Mouse (Mus musculus): ENCODE measurements at regions not wholly inside any gene's neighbourhood (a gene's known extent, or its start where the extent isn't known, plus 50 kb on each side); places are given as distances from the start of the nearest gene placed in this dataset.

GRCm38 (mm10) chr14:58687814-58688213, 454.9 kb downstream of the 1700129C05Rik start:
- no peak for DNase-seq (ENCODE audit: low read depth, low spot score)

- no peak for DNase-seq (ENCODE audit: low read depth, low spot score)
These were observed 463.9 kb downstream of the 1700129C05Rik start for GRCm38 (mm10) chr14:58678781-58679180.

- no peak for DNase-seq (ENCODE audit: low read depth, low spot score)
These were observed 464.5 kb downstream of the 1700129C05Rik start for GRCm38 (mm10) chr14:58678126-58678656.

- DNase-seq (ENCODE audit: low read depth, low spot score): no peak
These were observed 467.5 kb downstream of the 1700129C05Rik start for GRCm38 (mm10) chr14:58675146-58675545.

DNA sequence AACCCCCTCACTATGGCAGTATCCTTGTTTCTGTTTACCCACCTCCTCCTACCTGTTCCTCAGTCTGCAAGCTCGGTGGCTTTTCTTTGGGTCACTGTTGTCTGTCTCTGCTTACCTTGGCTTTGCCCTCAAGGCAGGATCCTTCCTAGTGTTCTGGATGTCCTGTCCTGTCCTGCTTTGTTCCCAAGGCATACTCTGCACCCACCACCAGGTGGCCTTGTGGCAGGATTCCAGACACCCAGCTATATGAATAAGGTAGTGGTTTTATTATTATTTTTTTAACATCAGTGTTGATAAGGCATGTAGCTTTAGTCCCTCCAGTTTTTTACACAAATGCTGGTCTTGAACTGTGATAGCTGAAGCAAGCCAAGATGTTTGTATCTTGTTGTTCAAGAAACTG, 478.7 kb downstream of the 1700129C05Rik start:
- no peak for DNase-seq (ENCODE audit: low read depth, low spot score)

- no peak for DNase-seq (ENCODE audit: low read depth, low spot score)
These were observed 480.1 kb downstream of the 1700129C05Rik start for GRCm38 (mm10) chr14:58662601-58663000.

- DNase-seq (ENCODE audit: low read depth, low spot score): no peak
These were observed 481.3 kb downstream of the 1700129C05Rik start for GRCm38 (mm10) chr14:58661416-58661815.

- DNase-seq (ENCODE audit: low read depth, low spot score): no peak
These were observed 485.4 kb downstream of the 1700129C05Rik start for GRCm38 (mm10) chr14:58657263-58657662.

- no peak for DNase-seq (ENCODE audit: low read depth, low spot score)
These were observed 485.8 kb downstream of the 1700129C05Rik start for GRCm38 (mm10) chr14:58656935-58657238.

GRCm38 (mm10) chr14:58656212-58656934, 486.3 kb downstream of the 1700129C05Rik start:
- DNase-seq (ENCODE audit: low read depth, low spot score): no peak

GRCm38 (mm10) chr14:58653026-58653425, 489.7 kb downstream of the 1700129C05Rik start:
- no peak for DNase-seq (ENCODE audit: low read depth, low spot score)

DNA sequence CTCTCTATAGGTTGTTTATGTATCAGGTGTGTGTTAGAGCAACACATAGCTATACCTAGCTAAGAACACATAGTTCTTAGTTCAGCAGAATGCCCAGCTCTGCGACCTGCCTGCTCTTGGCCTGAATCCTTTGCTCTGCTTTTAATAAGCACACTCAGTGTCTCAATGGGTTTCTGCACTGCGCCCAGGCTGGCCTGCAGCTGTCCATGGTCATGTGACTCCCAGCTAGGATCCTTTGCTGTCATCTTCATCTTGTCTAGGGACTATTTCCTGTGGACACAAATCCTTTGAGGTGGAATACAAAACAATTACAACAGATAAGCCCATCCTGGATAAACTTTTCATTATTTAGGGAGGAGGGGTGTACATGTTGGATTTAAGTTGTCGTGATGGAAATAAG, 490.7 kb downstream of the 1700129C05Rik start:
- DNase-seq (ENCODE audit: low read depth, low spot score): no peak

DNA sequence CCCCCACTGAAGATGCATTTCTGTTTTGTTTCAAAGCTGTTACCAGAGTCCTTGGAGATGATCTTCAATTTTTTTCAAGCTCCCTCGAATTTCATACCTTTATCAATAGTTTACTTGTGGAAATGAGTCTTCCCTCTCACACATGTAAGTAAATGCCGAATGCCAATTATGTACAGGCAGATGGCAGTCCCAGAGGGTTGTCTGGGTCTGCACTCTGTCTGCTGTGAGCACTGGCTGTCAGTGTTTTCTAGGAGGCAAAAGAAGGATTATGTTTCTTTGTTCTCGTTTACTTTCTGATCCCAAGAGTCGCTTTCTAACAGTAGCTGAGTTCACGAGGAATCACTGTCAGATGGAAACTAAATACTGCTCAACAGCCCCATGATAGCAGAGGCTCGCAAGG, 491.5 kb downstream of the 1700129C05Rik start:
- DNase-seq (ENCODE audit: low read depth, low spot score): no peak

- no peak for DNase-seq (ENCODE audit: low read depth, low spot score)
These were observed 504.4 kb downstream of the 1700129C05Rik start for GRCm38 (mm10) chr14:58638337-58638696.

DNA sequence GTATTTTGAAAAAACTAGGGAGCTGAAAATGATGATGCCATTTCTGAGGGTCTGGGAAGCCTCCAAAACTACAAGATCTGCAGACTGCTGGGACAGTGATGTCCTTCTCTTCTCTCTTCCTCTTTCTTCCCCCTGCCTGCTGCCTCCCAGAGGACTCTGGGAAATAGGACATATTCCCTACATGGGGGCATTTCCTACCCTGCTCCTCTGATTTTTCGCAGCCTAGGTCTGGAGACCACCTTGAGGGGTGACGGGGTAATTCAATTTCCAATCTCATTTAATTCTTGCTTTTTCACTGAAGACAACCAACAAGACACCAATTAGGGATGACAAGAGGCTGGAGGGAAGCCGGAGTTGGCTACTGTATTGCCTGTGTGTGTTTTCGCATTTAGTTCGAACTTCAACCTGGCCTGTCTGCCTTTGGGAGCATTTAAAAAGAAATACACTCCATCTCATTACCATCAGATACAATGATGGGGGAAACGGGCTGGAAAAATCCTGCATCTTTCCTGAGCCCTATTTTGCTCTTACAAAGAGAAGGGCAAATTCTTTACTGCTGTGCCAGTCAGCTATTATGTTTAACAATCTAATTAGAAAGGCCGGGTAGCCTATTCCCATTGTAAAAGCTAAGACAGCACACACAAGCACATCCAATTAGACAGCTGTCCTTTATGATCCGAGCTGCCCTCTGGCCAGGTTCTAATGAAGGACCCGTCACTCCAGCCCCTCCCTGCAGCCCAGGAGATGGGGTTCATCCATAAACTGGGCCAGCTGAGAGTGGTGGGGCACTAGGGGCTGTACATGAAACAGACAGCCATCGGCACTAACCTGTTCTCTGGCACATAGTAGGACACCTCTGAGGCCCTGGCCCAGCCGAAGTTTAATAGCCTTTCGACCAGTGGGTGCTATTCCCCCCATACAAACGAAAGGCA, 505.0 kb downstream of the 1700129C05Rik start:
- DNase-seq (ENCODE audit: low read depth, low spot score): no peak

GRCm38 (mm10) chr14:58631221-58631620, 511.5 kb downstream of the 1700129C05Rik start:
- DNase-seq (ENCODE audit: low read depth, low spot score): no peak

- DNase-seq (ENCODE audit: low read depth, low spot score): no peak
These were observed 514.4 kb downstream of the 1700129C05Rik start for GRCm38 (mm10) chr14:58628266-58628665.

DNA sequence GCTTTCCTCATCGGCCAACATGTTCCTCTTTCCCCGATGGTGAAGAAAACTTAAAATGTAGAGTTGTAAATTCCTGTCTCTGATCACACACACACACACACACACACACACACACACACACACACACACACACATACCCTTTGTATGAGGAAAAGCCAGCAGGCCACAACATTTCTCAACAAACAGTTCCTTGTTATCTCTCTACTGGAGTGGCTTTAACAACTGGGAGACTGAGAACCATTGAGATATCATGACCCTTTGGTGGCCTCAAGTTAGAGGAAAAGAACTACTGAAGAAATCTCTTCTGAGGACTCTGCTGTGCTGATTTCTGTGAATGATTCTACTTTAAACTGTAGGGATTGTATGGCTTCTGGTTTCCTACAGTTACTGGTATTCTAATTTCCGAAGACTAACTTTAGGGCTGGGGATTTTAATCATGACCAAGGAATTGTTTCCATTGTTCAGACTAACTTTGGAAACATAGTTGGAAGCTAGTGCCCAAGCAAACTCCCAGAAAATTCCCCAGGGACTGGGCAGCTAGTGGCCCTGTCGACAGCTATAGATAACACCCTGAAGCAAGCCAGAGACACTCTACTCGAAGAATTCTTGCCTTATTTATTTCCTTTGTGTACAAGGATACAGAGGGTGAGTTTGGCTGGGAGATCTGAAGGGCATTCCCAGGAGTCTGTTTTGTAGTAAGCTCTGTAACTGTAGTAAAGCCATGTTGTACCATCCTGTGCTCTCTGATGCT, 516.0 kb downstream of the 1700129C05Rik start:
- DNase-seq (ENCODE audit: low read depth, low spot score): no peak

DNA sequence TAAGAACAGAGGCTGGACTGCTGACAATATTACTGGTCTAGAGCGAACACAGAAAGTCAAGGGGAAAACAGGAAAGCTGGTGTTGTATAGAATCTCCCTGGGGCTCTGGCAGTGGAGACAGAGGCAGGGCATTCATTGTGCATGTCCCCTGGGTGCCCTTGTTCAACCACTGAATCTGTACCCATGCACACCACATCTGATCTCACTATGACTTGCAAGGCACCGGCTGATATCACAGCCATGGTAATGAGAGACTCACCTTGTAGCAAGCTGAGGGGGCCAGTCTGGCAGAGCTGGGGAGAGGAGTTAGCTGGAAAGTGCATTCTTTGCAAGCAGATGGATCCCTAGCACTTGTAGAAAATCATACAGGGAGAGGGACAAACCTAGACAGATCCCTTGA, 522.5 kb downstream of the 1700129C05Rik start:
- DNase-seq (ENCODE audit: low read depth, low spot score): no peak

GRCm38 (mm10) chr14:58617656-58618055, 525.0 kb downstream of the 1700129C05Rik start:
- no peak for DNase-seq (ENCODE audit: low read depth, low spot score)

DNA sequence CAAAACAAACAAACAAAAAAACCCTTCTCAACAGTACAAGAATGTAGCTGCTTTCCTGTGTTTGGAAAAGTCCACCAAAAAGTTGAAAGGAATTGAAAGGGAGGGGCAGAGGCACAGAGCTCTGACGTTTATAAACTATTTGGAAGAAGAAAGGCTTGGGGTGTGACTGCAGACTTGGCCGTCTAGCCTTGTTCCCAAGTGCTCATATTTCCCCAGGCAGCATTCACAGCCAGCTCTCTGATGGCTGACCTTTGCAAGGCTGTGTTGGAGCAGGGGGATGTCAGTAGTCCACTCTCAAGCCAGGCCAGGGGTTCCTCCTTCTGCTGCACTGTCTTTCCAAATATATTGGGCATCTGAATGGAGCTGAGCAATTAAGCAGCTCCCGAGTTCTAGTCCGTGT, 534.5 kb downstream of the 1700129C05Rik start:
- no peak for DNase-seq (ENCODE audit: low read depth, low spot score)

- DNase-seq (ENCODE audit: low read depth, low spot score): no peak
These were observed 535.0 kb downstream of the 1700129C05Rik start for GRCm38 (mm10) chr14:58607734-58608133.
